Mouse (Mus musculus): ENCODE results near the gene Lyl1. TPM values are rescaled to one million over a fixed set of nuclear protein-coding genes. Genes with fewer than 3 reads are reported as not detected.
A peak's percentile ranks its signal among the peaks of the same experiment; 100 is the strongest.

Gene Lyl1
- polyA plus RNA-seq, 1 experiment from 2014 or later = 48.7 TPM

GRCm38 (mm10) chr8:84686191-84687002, 14.9 kb upstream of the Lyl1 start, which contains the start of gene Trmt1:
Trmt1 (plus strand) TSS chr8:84686307.
- WGBS (ENCODE audit: missing documents) = 6% methylated on average over 18 of the region's 20 CpGs
- H3K4me3 ChIP-seq (ENCODE audit: inconsistent target) = peak within 1 kb of the TSS; percentile 73
- H3K27ac ChIP-seq = peak within 1 kb of the TSS; percentile 76
- H3K79me2 ChIP-seq (ENCODE audit: inconsistent target) = peaks cover 83% of the 10 kb centered on the region
- H3K36me3 ChIP-seq (ENCODE audit: inconsistent target) = no peaks in the 10 kb centered on the region

GRCm38 (mm10) chr8:84687003-84687704, 14.1 kb upstream of the Lyl1 start:
- peak overlapping the region; percentile 73 for H3K4me3 ChIP-seq (ENCODE audit: inconsistent target)
- under 1% methylated on average over 45 of the region's 62 CpGs for WGBS (ENCODE audit: missing documents)
- H3K36me3 ChIP-seq (ENCODE audit: inconsistent target) = peaks cover 3% of the 10 kb centered on the region; the same call in 1 of the 2 replicates
- peak overlapping the region; percentile 76 for H3K27ac ChIP-seq
- peaks cover 75% of the 10 kb centered on the region for H3K79me2 ChIP-seq (ENCODE audit: inconsistent target)

- H3K27ac ChIP-seq = peak within 1 kb of the TSS; percentile 76
- peaks cover 70% of the 10 kb centered on the region for H3K79me2 ChIP-seq (ENCODE audit: inconsistent target)
- H3K4me3 ChIP-seq (ENCODE audit: inconsistent target) = peak within 1 kb of the TSS; percentile 95
- peaks cover 9% of the 10 kb centered on the region; the same call in 1 of the 2 replicates for H3K36me3 ChIP-seq (ENCODE audit: inconsistent target)
- WGBS (ENCODE audit: missing documents) = under 1% methylated on average over 37 of the region's 37 CpGs
Observed at GRCm38 (mm10) chr8:84687705-84688100, 13.6 kb upstream of the Lyl1 start, which contains the start of gene Nacc1. Nacc1 (minus strand) TSS chr8:84687862.

GRCm38 (mm10) chr8:84689091-84689915, 12.0 kb upstream of the Lyl1 start:
- WGBS (ENCODE audit: missing documents) = under 1% methylated on average over 44 of the region's 47 CpGs
- H3K27ac ChIP-seq = peak overlapping the region; percentile 33
- peak overlapping the region; percentile 95 for H3K4me3 ChIP-seq (ENCODE audit: inconsistent target)
- peaks cover 54% of the 10 kb centered on the region for H3K79me2 ChIP-seq (ENCODE audit: inconsistent target)
- H3K36me3 ChIP-seq (ENCODE audit: inconsistent target) = peaks cover 14% of the 10 kb centered on the region; the same call in 1 of the 2 replicates

GRCm38 (mm10) chr8:84693332-84693731, 7.9 kb upstream of the Lyl1 start:
- peaks cover 34% of the 10 kb centered on the region; the same call in 1 of the 2 replicates for H3K36me3 ChIP-seq (ENCODE audit: inconsistent target)
- 93% methylated on average over 4 of the region's 4 CpGs for WGBS (ENCODE audit: missing documents)
- H3K27ac ChIP-seq = no peak overlapping the region
- peaks cover 22% of the 10 kb centered on the region for H3K79me2 ChIP-seq (ENCODE audit: inconsistent target)
- H3K4me3 ChIP-seq (ENCODE audit: inconsistent target) = no peak overlapping the region

GRCm38 (mm10) chr8:84695140-84695539, 6.1 kb upstream of the Lyl1 start:
- Histone ChIP-seq H3K27ac (no peak overlapping the region), H3K4me3 (ENCODE audit: inconsistent target) (no peak overlapping the region), H3K36me3 (ENCODE audit: inconsistent target) (peaks cover 34% of the 10 kb centered on the region; the same call in 1 of the 2 replicates), H3K79me2 (ENCODE audit: inconsistent target) (peaks cover 12% of the 10 kb centered on the region)
- 97% methylated on average over 6 of the region's 6 CpGs for WGBS (ENCODE audit: missing documents)

GRCm38 (mm10) chr8:84697166-84698130, 3.8 kb upstream of the Lyl1 start:
- WGBS (ENCODE audit: missing documents) = 64% methylated on average over 9 of the region's 14 CpGs
- Histone ChIP-seq H3K27ac (no peak overlapping the region), H3K4me3 (ENCODE audit: inconsistent target) (no peak overlapping the region), H3K36me3 (ENCODE audit: inconsistent target) (peaks cover 28% of the 10 kb centered on the region; the same call in 1 of the 2 replicates), H3K79me2 (ENCODE audit: inconsistent target) (peaks cover 8% of the 10 kb centered on the region)

GRCm38 (mm10) chr8:84698288-84698687, 3.0 kb upstream of the Lyl1 start:
- Histone ChIP-seq H3K36me3 (ENCODE audit: inconsistent target) (peaks cover 25% of the 10 kb centered on the region; the same call in 1 of the 2 replicates), H3K27ac (no peak overlapping the region), H3K79me2 (ENCODE audit: inconsistent target) (peaks cover 16% of the 10 kb centered on the region), H3K4me3 (ENCODE audit: inconsistent target) (no peak overlapping the region)
- 81% methylated on average over 5 of the region's 5 CpGs for WGBS (ENCODE audit: missing documents)

- Histone ChIP-seq H3K27ac (peak overlapping the region; percentile 98), H3K4me3 (ENCODE audit: inconsistent target) (no peak overlapping the region), H3K79me2 (ENCODE audit: inconsistent target) (peaks cover 21% of the 10 kb centered on the region), H3K36me3 (ENCODE audit: inconsistent target) (peaks cover 20% of the 10 kb centered on the region; the same call in 1 of the 2 replicates)
- 47% methylated on average over 9 of the region's 9 CpGs for WGBS (ENCODE audit: missing documents)
Observed at GRCm38 (mm10) chr8:84698929-84699401, 2.3 kb upstream of the Lyl1 start.

GRCm38 (mm10) chr8:84699861-84700322, 1.4 kb upstream of the Lyl1 start:
- Histone ChIP-seq H3K27ac (peak overlapping the region; percentile 98), H3K79me2 (ENCODE audit: inconsistent target) (peaks cover 27% of the 10 kb centered on the region), H3K36me3 (ENCODE audit: inconsistent target) (peaks cover 20% of the 10 kb centered on the region; the same call in 1 of the 2 replicates), H3K4me3 (ENCODE audit: inconsistent target) (no peak overlapping the region)
- WGBS (ENCODE audit: missing documents) = 17% methylated on average over 7 of the region's 7 CpGs

- 13% methylated on average over 4 of the region's 5 CpGs for WGBS (ENCODE audit: missing documents)
- no peak overlapping the region for H3K4me3 ChIP-seq (ENCODE audit: inconsistent target)
Observed at GRCm38 (mm10) chr8:84700526-84700925, 731 bp upstream of the Lyl1 start.

GRCm38 (mm10) chr8:84702561-84702960, 1.3 kb downstream of the Lyl1 start:
- H3K4me3 ChIP-seq (ENCODE audit: inconsistent target) = peak overlapping the region; percentile 91
- peaks cover under 1% of the 10 kb centered on the region; the same call in 1 of the 2 replicates for H3K36me3 ChIP-seq (ENCODE audit: inconsistent target)
- 5% methylated on average over 9 of the region's 9 CpGs for WGBS (ENCODE audit: missing documents)

More at GRCm38 (mm10) chr8:84700526-84700925, 731 bp upstream of the Lyl1 start:
- Histone ChIP-seq H3K79me2 (ENCODE audit: inconsistent target) (peaks cover 27% of the 10 kb centered on the region), H3K27ac (peak overlapping the region; percentile 98), H3K36me3 (ENCODE audit: inconsistent target) (peaks cover 16% of the 10 kb centered on the region; the same call in 1 of the 2 replicates)

GRCm38 (mm10) chr8:84702963-84703465, 1.8 kb downstream of the Lyl1 start:
- Histone ChIP-seq H3K36me3 (ENCODE audit: inconsistent target) (no peaks in the 10 kb centered on the region), H3K4me3 (ENCODE audit: inconsistent target) (peak overlapping the region; percentile 91), H3K27ac (peak overlapping the region; percentile 98), H3K79me2 (ENCODE audit: inconsistent target) (peaks cover 27% of the 10 kb centered on the region)
- WGBS (ENCODE audit: missing documents) = 7% methylated on average over 5 of the region's 6 CpGs

More at GRCm38 (mm10) chr8:84702561-84702960, 1.3 kb downstream of the Lyl1 start:
- peaks cover 27% of the 10 kb centered on the region for H3K79me2 ChIP-seq (ENCODE audit: inconsistent target)
- H3K27ac ChIP-seq = peak overlapping the region; percentile 98

All from macrophage (primary cell).